Mouse (Mus musculus) G1E (cell line): Measurements from ENCODE around the gene Gm6676.
"Not testable (repeated sequence)": the region's sequence is repeated elsewhere in the genome, so short reads cannot be mapped to it uniquely, and the experiment has no call there.

Experiments
- CTCF ChIP-seq: IDR thresholded peaks from 2 replicates; pipeline ENCODE4 v1.5.1; 2012; ENCODE audit warnings: low read depth, low read length, inconsistent platforms, mixed read lengths
- GATA1 ChIP-seq: IDR thresholded peaks from 2 replicates; pipeline ENCODE4 v1.6.1; 2012; ENCODE audit warnings: borderline replicate concordance, low read length, inconsistent platforms, mixed read lengths
- GATA2 ChIP-seq: IDR thresholded peaks from 2 replicates; pipeline ENCODE4 v1.6.1; 2012; ENCODE audit warnings: low read depth, low read length, inconsistent platforms, borderline replicate concordance
- POLR2AphosphoS5 ChIP-seq: IDR thresholded peaks from 2 replicates; pipeline ENCODE4 v1.6.1; 2012; ENCODE audit warnings: low read depth, low read length, inconsistent platforms; ENCODE audit not compliant: insufficient replicate concordance
- TAL1 ChIP-seq: conservative IDR thresholded peaks from 2 replicates; pipeline ENCODE4 v1.6.1; 2012; ENCODE audit warnings: low read depth, low read length, inconsistent platforms, mixed read lengths

GRCm38 (mm10) chr14:7100521-7100920 lies 24.7 kb downstream of the Gm6676 start, which contains the start of gene Gm3696:
- TF ChIP-seq GATA1, CTCF, TAL1, POLR2AphosphoS5, GATA2: not testable (repeated sequence)
